8 mouse cellular contexts compared by ENCODE assay signal in the genomic region with DNA sequence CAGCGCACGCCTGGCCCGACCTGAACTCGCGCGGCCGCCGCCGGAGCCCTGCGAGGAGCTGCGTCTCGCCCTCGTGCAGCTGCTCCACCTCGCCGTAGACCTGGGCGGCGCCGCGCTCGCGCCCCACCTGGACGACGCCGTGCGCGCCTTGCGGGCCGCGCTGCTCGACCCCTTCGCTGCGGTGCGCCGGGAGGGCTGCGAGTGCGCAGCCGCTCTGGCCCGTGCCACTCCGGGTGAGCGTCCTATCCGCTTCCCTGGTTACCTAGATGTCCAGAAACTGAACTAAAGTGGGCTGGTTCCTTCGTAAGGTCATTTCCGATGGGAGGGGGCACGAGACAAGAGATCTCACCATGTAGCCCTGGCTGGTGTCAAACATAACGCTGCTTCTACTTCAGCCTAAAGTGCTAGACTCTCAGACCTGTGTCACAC. TPM values are rescaled to one million over a fixed set of nuclear protein-coding genes. Genes with fewer than 3 reads are reported as not detected.
DNase-seq lines count a peak whose midpoint lies in the region; ATAC-seq and TF ChIP-seq lines count a peak whose summit lies in the region.

No protein-coding gene starts in this region.

- H3K9ac ChIP-seq in heart, embryonic 11.5 days (ENCODE audit: low read depth, low read length), result peak overlapping the region; percentile 69
- H3K9ac ChIP-seq in hindbrain, postnatal 0 days (replicated peaks; ENCODE audit: low read length), result peak overlapping the region; percentile 68
- peak overlapping the region; percentile 73 for H3K9ac ChIP-seq in liver, postnatal 0 days (replicated peaks)

- peak overlapping the region; percentile 70 for H3K4me3 ChIP-seq in heart, embryonic 11.5 days (ENCODE audit: low read depth, low read length)
- H3K4me3 ChIP-seq in G1E (ENCODE audit: low read depth, low read length), result peak overlapping the region; percentile 92
- H3K4me3 ChIP-seq in hindbrain, postnatal 0 days (ENCODE audit: low read length), result peak overlapping the region; percentile 74
- peak overlapping the region; percentile 87 for H3K4me3 ChIP-seq in liver, postnatal 0 days (ENCODE audit: low read depth, low read length)
- H3K4me3 ChIP-seq in small intestine, adult 2 months (ENCODE audit: low read depth, low read length), result peak overlapping the region; percentile 67

- H3K27me3 ChIP-seq in heart, embryonic 11.5 days (ENCODE audit: control insufficient read depth, insufficient read depth, low read length), result no peaks in the 10 kb centered on the region
- no peaks in the 10 kb centered on the region for H3K27me3 ChIP-seq in G1E (ENCODE audit: insufficient read depth, low read length)
- no peaks in the 10 kb centered on the region for H3K27me3 ChIP-seq in hindbrain, postnatal 0 days (ENCODE audit: insufficient read depth, low read length)
- H3K27me3 ChIP-seq in liver, postnatal 0 days (ENCODE audit: insufficient read depth, low read length), result no peaks in the 10 kb centered on the region
- no peaks in the 10 kb centered on the region for H3K27me3 ChIP-seq in small intestine, adult 2 months (ENCODE audit: control insufficient read depth, insufficient read depth, low read length)

- no peak for TF ChIP-seq CTCF in G1E (IDR thresholded peaks at IDR 0.05; ENCODE audit: low read depth, low read length)
- TF ChIP-seq CTCF in hindbrain, postnatal 0 days (IDR thresholded peaks at IDR 0.05; ENCODE audit: low read depth), result no peak
- TF ChIP-seq CTCF in liver, postnatal 0 days (IDR thresholded peaks at IDR 0.05; ENCODE audit: low read depth), result no peak
- no peak for TF ChIP-seq CTCF in small intestine, adult 2 months (IDR thresholded peaks at IDR 0.05; ENCODE audit: extremely low read depth, insufficient read length, insufficient replicate concordance, low read depth, low read length)

- no peak for TF ChIP-seq POLR2A in small intestine, adult 2 months (IDR thresholded peaks at IDR 0.05; ENCODE audit: low read depth, low read length)

- H3K4me1 ChIP-seq in heart, embryonic 11.5 days (ENCODE audit: control insufficient read depth, insufficient read depth, low read length), result peaks cover 8% of the 10 kb centered on the region
- peaks cover 35% of the 10 kb centered on the region for H3K4me1 ChIP-seq in G1E (ENCODE audit: insufficient read depth, low read depth, low read length)
- peaks cover 20% of the 10 kb centered on the region for H3K4me1 ChIP-seq in hindbrain, postnatal 0 days (ENCODE audit: insufficient read depth, low read length)
- peaks cover 4% of the 10 kb centered on the region; the same call in 1 of the 2 replicates for H3K4me1 ChIP-seq in liver, postnatal 0 days (ENCODE audit: insufficient read depth)
- H3K4me1 ChIP-seq in small intestine, adult 2 months (ENCODE audit: control insufficient read depth, insufficient read depth, insufficient read length, low read length), result peaks cover 5% of the 10 kb centered on the region; the same call in 1 of the 2 replicates

- WGBS in heart, embryonic 11.5 days (ENCODE audit: insufficient replicate concordance), result under 1% methylated on average over 41 of the region's 45 CpGs
- 2% methylated on average over 44 of the region's 45 CpGs for WGBS in hindbrain, postnatal 0 days
- WGBS in liver, postnatal 0 days (ENCODE audit: insufficient replicate concordance), result 1% methylated on average over 22 of the region's 45 CpGs
- under 1% methylated on average over 45 of the region's 45 CpGs for WGBS in small intestine, adult 2 months

- no peaks in the 10 kb centered on the region; the same call in 1 of the 2 replicates for H3K36me3 ChIP-seq in heart, embryonic 11.5 days (ENCODE audit: control insufficient read depth, insufficient read depth, low read length)
- peaks cover 53% of the 10 kb centered on the region for H3K36me3 ChIP-seq in G1E (replicated peaks)
- H3K36me3 ChIP-seq in hindbrain, postnatal 0 days (ENCODE audit: insufficient read depth, low read length), result peaks cover 21% of the 10 kb centered on the region
- H3K36me3 ChIP-seq in liver, postnatal 0 days (replicated peaks; ENCODE audit: insufficient read depth, low read length), result peaks cover 15% of the 10 kb centered on the region
- peaks cover 15% of the 10 kb centered on the region for H3K36me3 ChIP-seq in small intestine, adult 2 months (ENCODE audit: control insufficient read depth, insufficient read depth, low read length)

- DNase-seq in heart, adult 9 months (ENCODE audit: low spot score in 2 of 2), result no peak
- DNase-seq in G1E (ENCODE audit: low spot score), result peak; percentile 41
- peak; percentile 17 for DNase-seq in embryo, embryonic 11.5 days (ENCODE audit: low read depth, low spot score)
- DNase-seq in hindbrain, postnatal 0 days (ENCODE audit: low spot score), result peak; percentile 65
- DNase-seq in liver, postnatal 0 days, result peak; percentile 57

- no peak overlapping the region for H3K27ac ChIP-seq in heart, embryonic 11.5 days (ENCODE audit: low read depth, low read length)
- peak overlapping the region; percentile 74 for H3K27ac ChIP-seq in hindbrain, postnatal 0 days
- H3K27ac ChIP-seq in liver, postnatal 0 days (ENCODE audit: low read depth), result no peak overlapping the region
- H3K27ac ChIP-seq in small intestine, adult 2 months (ENCODE audit: insufficient read depth, low read depth, low read length), result no peak overlapping the region

- no peaks in the 10 kb centered on the region for H3K9me3 ChIP-seq in heart, embryonic 11.5 days (replicated peaks; ENCODE audit: control insufficient read depth, low read length)
- H3K9me3 ChIP-seq in G1E (replicated peaks), result no peaks in the 10 kb centered on the region
- no peaks in the 10 kb centered on the region for H3K9me3 ChIP-seq in hindbrain, postnatal 0 days (ENCODE audit: low read length)
- no peaks in the 10 kb centered on the region for H3K9me3 ChIP-seq in liver, postnatal 0 days (ENCODE audit: low read length)

- peak overlapping the region; percentile 65 for H3K4me2 ChIP-seq in heart, embryonic 11.5 days
- peak overlapping the region; percentile 84 for H3K4me2 ChIP-seq in hindbrain, postnatal 0 days (ENCODE audit: low read depth, low read length)
- H3K4me2 ChIP-seq in liver, postnatal 0 days (ENCODE audit: low read depth, low read length), result peak overlapping the region; percentile 95

- TF ChIP-seq EP300 in liver, postnatal 0 days (IDR thresholded peaks at IDR 0.05; ENCODE audit: low read depth), result no peak

- peak; percentile 7; the same call in 1 of the 2 replicates for ATAC-seq in heart, embryonic 11.5 days (replicated peaks; ENCODE audit: insufficient number of reproducible peaks, low FRiP score, low TSS enrichment)
- ATAC-seq in G1E (ENCODE audit: extremely low read depth, insufficient number of reproducible peaks, low FRiP score, poor library complexity, severe bottlenecking), result no peak
- ATAC-seq in hindbrain, postnatal 0 days, result peak; percentile 6
- peak; percentile 38 for ATAC-seq in liver, postnatal 0 days
- no peak for ATAC-seq in inflammation-experienced regulatory T-cells, adult 6 months

RNA-seq across cellular contexts. Expression of a gene that starts 0.6 kb away (rescaled TPM):
- 6.2 and 6.9 TPM in 2 replicates for polyA plus RNA-seq in heart, embryonic 11.5 days (2014; fragmentation: Nextera tagmentation; extraction: Ambion mirVana)
- total RNA-seq in G1E (2014; fragmentation: Nextera tagmentation) (23.8 and 29.4 TPM in 2 replicates), G1E (2017) (9.8 and 10.1 TPM in 2 replicates)
- 72.6 and 114 TPM in 2 replicates for polyA plus RNA-seq in G1E (2012)
- total RNA-seq in hindbrain, postnatal 0 days (2014; rRNA removed), result 12.8 and 16.3 TPM in 2 replicates
- polyA plus RNA-seq in hindbrain, postnatal 0 days (2015; fragmentation: Nextera tagmentation; extraction: Ambion mirVana), result 1.8 and 2.2 TPM in 2 replicates
- 1.3 and 1.4 TPM in 2 replicates for polyA plus RNA-seq in liver, postnatal 0 days (2015; fragmentation: Nextera tagmentation; extraction: Ambion mirVana)
- polyA plus RNA-seq in small intestine, adult 2 months (2012; rRNA removed), result 12.0 and 16.4 TPM in 2 replicates
- polyA plus RNA-seq in inflammation-experienced regulatory T-cells, adult 6 months (2017; shearing (Covaris generic)), result 10 to 100 TPM in 1 of 3 experiments, 1 to 10 TPM in 2; 5.9 to 11.9 (median 6.2) TPM

RNA-seq across cellular contexts. Expression of a gene that starts 0.8 kb away (rescaled TPM):
- polyA plus RNA-seq in heart, embryonic 11.5 days (2014; fragmentation: Nextera tagmentation; extraction: Ambion mirVana), result 5.3 and 8.4 TPM in 2 replicates
- total RNA-seq in G1E (2014; fragmentation: Nextera tagmentation) (not detected in 2 replicates), G1E (2017) (1.3 TPM in 1 of 2 replicates, not detected in the other)
- not detected in 2 replicates for polyA plus RNA-seq in G1E (2012)
- total RNA-seq in hindbrain, postnatal 0 days (2014; rRNA removed), result 264 and 274 TPM in 2 replicates
- polyA plus RNA-seq in hindbrain, postnatal 0 days (2015; fragmentation: Nextera tagmentation; extraction: Ambion mirVana), result 297 and 322 TPM in 2 replicates
- 0.43 and 0.62 TPM in 2 replicates for polyA plus RNA-seq in liver, postnatal 0 days (2015; fragmentation: Nextera tagmentation; extraction: Ambion mirVana)
- polyA plus RNA-seq in small intestine, adult 2 months (2012; rRNA removed), result 2.2 and 3.8 TPM in 2 replicates
- polyA plus RNA-seq in inflammation-experienced regulatory T-cells, adult 6 months (2017; shearing (Covaris generic)), result 1 to 10 TPM in 1 of 3 experiments, under 1 TPM in 1, not detected in 1; 0.38 to 3.9 TPM

RNA-seq across cellular contexts. Expression of a gene that starts 49.8 kb away (rescaled TPM):
- polyA plus RNA-seq in heart, embryonic 11.5 days (2014; fragmentation: Nextera tagmentation; extraction: Ambion mirVana), result 33.4 and 40.9 TPM in 2 replicates
- total RNA-seq in G1E (2014; fragmentation: Nextera tagmentation) (32.8 and 61.2 TPM in 2 replicates), G1E (2017) (45.7 and 45.8 TPM in 2 replicates)
- polyA plus RNA-seq in G1E (2012), result 7.6 and 11.8 TPM in 2 replicates
- 52.7 and 78.5 TPM in 2 replicates for total RNA-seq in hindbrain, postnatal 0 days (2014; rRNA removed)
- polyA plus RNA-seq in hindbrain, postnatal 0 days (2015; fragmentation: Nextera tagmentation; extraction: Ambion mirVana), result 33.9 and 36.2 TPM in 2 replicates
- 7.9 and 8.6 TPM in 2 replicates for polyA plus RNA-seq in liver, postnatal 0 days (2015; fragmentation: Nextera tagmentation; extraction: Ambion mirVana)
- polyA plus RNA-seq in small intestine, adult 2 months (2012; rRNA removed), result 15.4 and 27.5 TPM in 2 replicates
- polyA plus RNA-seq in inflammation-experienced regulatory T-cells, adult 6 months (2017; shearing (Covaris generic)), result 10 to 100 TPM; 30.7 to 43.4 (median 38.5) TPM

Comparison
In these comparisons a context has a peak if more than half of its experiments do, and no peak if none do; other contexts are left out.
1. ATAC-seq: peak in heart, embryonic 11.5 days (single experiment), hindbrain, postnatal 0 days (single experiment) and liver, postnatal 0 days (single experiment); none in G1E (single experiment) and inflammation-experienced regulatory T-cells, adult 6 months (single experiment).
2. DNase-seq: peak in G1E (single experiment), embryo, embryonic 11.5 days (single experiment), hindbrain, postnatal 0 days (single experiment) and liver, postnatal 0 days (single experiment); none in heart, adult 9 months (0 of 2).
3. RNA of a gene that starts 0.8 kb away (polyA plus RNA-seq): 297 to 322 TPM in hindbrain, postnatal 0 days; 5.3 to 8.4 TPM in heart, embryonic 11.5 days, 2.2 to 3.8 TPM in small intestine, adult 2 months, 0.43 to 0.62 TPM in liver, postnatal 0 days, 0.38 to 3.9 TPM in inflammation-experienced regulatory T-cells, adult 6 months and not detected in G1E; every median in the first group is over 10 times any median in the second.
4. Peak in every context shown above with its lines, with median percentiles within 50 percentile points of each other: H3K4me2 ChIP-seq, H3K4me3 ChIP-seq and H3K9ac ChIP-seq.